Mouse (Mus musculus) CD8-positive naive resting alpha-beta T cell, adult 57 days (primary cell): Measurements from ENCODE around the gene Aldob. TPM values are rescaled to one million over a fixed set of nuclear protein-coding genes. Genes with fewer than 3 reads are reported as not detected.

ENCODE experiments used
- total RNA-seq: library from RNA; stranded (reverse); gene quantifications from one replicate; pipeline ENCODE4 v1.2.4, GENCODE M21; 2023

The Aldob gene
- total RNA-seq: not detected

DNA sequence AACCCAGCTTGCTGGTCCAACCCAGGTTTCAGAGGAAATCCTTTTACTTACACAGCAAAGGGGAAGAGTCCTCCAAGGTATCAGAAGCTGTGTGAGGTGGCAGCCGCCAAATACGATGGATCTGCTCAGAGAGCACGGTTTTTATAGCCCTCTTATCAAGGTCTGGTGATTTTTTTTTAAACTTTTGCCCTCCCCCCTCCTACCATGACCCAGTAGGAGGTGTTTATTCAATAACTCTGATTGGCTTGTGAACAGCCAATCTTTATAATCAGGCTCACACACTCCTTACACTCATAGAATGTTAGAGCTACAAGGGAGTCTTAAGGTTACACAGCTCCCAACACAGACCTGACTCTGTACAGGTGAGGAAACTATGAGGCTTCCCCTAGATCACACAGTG lies at the start of gene Aldob:
Aldob (minus strand) TSS at position 164 of the 400 bp plus-strand sequence.

DNA sequence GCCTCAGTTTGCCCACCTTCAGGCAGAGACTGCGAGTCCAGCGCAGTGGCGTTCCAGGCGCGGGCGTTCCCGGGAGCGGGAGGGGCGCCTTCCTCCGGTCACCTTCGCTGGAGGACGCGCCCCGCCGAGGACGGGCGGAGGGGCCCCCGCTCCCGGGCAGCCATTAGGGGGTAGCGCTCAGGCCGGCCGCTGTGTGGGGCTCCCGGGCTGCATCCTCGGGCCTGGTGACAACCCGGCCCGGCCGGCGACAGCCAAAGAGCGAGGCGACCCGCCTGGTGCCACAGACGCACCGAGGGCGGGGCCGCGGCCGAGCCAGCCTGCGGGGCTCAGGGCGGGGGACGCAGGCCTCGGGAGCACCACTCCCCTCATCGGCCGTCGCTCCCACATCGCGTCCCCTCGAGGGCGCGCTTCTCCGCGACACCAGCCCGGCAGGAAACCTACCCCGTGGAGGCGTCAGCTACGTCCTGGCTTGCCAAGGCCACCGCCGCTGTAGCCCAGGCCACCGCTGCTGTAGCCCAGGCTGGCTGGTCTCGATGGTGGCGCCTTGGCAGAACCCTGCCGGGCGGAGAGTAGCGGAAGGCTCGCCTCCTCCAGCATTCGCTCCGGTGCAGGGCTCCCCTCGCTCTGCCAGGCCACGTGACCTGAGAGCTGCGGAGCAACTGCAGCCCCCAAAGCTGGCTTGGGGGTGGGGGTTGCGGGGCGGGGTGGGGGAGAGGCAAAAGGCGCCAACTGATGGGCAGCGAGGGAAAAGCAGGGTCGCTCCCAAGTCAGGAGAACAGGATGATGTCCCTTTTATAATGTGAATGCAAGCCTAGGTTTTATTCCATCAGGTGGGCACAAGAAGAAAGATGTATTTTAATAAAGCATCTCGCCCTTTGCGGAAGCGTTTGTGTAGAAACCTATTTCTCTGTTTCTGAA lies 48.1 kb upstream of the Aldob start, which contains the start of gene Tmem246:
Tmem246 (minus strand) TSS at position 694 of the 918 bp plus-strand sequence.

DNA sequence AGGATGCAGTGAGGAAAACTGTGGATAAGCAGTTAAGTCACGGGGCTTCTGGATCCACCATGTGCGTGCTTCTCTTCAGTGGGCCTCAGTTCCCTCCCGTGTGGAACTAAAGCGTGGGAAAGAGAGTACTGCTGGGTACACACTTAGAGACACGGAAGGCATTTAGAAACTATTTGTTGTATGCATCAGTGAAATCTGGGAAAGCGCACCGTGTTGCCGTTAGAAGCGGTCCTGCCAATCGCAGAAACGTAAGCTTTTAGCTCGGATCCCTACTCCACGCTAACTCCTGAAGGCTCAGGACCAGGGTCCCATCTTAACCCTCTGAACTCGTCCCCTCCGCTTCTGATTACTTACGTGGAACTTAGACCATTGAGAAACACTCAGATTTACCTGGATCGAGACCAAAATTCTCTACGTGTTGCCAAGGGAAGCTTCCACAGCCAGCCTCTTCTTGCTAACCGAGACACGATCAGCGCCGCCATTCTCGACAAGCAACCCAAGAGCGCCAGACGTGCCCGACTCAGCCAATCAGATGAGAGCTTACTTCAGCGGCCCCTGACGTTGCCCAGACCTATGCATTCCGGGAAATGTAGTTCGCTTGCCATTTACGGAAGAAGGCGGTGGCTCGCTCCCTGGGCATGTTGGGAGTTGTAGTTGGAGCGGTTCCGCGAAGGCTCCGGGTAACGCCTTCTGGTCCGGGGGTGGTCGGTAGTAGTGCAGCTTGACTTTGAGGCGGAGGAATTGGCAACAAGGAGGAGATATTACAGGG lies 28.6 kb downstream of the Aldob start, which contains the start of the genes Mrpl50 and Zfp189:
Mrpl50 (minus strand) TSS at position 522 of the 769 bp plus-strand sequence.
Zfp189 (plus strand) TSS at position 605 of the 769 bp plus-strand sequence.

DNA sequence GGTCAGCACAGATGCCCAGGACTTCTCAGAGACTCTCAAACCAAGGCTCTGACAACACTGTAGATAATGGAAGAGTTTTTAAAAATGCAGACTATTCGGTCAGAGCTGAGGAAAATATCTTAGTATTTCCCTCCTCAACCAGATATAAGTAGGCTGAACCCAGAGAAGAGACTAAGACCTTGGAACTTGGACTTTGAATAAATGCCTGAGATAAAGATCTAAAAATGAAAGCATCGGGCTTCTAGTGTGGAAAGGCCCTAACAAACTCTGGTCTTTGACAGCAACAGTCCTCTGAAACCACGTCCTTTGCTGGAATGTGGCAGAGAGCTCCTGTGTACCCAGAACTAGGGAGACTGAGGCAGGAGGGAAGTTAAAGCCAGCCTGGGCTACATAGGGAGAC lies 43.0 kb downstream of the Aldob start, which contains the start of gene Baat:
Baat (minus strand) TSS at position 172 of the 400 bp plus-strand sequence.

Other genes with a start within 250 kb of the Aldob start
- gene Acnat2, start 141.4 kb downstream of the Aldob start, total RNA-seq: not detected
- not detected for gene Acnat1, start 75.6 kb downstream of the Aldob start, total RNA-seq
- gene Baat, start 43.0 kb downstream of the Aldob start, total RNA-seq: not detected
- 10.7 TPM for gene Mrpl50, start 28.5 kb downstream of the Aldob start, total RNA-seq
- 4.3 TPM for gene Zfp189, start 28.4 kb downstream of the Aldob start, total RNA-seq
- gene Tmem246, start 48.3 kb upstream of the Aldob start, total RNA-seq: not detected
- gene Rnf20, start 82.5 kb upstream of the Aldob start, total RNA-seq: 130 TPM
- not detected for gene Ppp3r2, start 132.5 kb upstream of the Aldob start, total RNA-seq